Mouse (Mus musculus): ENCODE results near the gene Ccl9. TPM values are rescaled to one million over a fixed set of nuclear protein-coding genes. Genes with fewer than 3 reads are reported as not detected.

Ccl9 gene
- polyA plus RNA-seq, 1 experiment from 2014 or later = 2.9 TPM

DNA sequence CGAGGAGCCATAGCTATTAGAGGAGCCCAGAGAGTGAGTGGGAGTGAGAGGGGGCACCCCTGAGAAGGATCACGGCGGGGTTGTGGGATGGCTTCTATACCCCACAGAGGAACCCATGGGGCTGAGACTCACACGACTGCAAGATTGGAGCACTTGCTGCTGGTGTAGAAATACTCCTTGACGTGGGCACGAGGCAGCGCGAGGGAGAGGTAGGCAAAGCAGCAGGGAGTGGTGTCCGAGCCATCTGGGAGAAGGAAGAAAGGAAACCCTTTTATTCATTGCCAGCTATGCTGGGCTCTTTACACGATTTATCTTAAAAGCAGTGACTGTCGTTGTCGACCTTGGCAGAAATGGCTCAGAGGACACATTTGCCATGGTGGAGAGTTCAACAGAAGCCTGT is 49.4 kb downstream of the Ccl9 start:
- Histone ChIP-seq H3K4me1 (peaks cover 1% of the 10 kb centered on the region; the same call in 1 of the 2 replicates), H3K27me3 (no peaks in the 10 kb centered on the region), H3K9ac (no peak overlapping the region), H3K9me3 (no peaks in the 10 kb centered on the region), H3K27ac (no peak overlapping the region), H3K4me3 (no peak overlapping the region), H3K36me3 (no peaks in the 10 kb centered on the region), H3K4me2 (replicated peaks) (no peak overlapping the region)
- WGBS = 77% methylated on average over 12 of the region's 12 CpGs
- ATAC-seq (ENCODE audit: low FRiP score, low read depth) = no peak

Other genes starting within 250 kb of the Ccl9 start
- 3.7 and 4.1 TPM in 2 replicates for gene Rasl10b, start 169.5 kb downstream of the Ccl9 start, polyA plus RNA-seq (2015; fragmentation: Nextera tagmentation; extraction: Ambion mirVana)
- not detected in 2 replicates for gene Gas2l2, start 149.2 kb downstream of the Ccl9 start, polyA plus RNA-seq (2015; fragmentation: Nextera tagmentation; extraction: Ambion mirVana)
- gene 1700020L24Rik, start 141.0 kb downstream of the Ccl9 start, polyA plus RNA-seq (2015; fragmentation: Nextera tagmentation; extraction: Ambion mirVana) = 0.56 TPM in 1 of 2 replicates, not detected in the other
- gene Mmp28, start 115.6 kb downstream of the Ccl9 start, polyA plus RNA-seq (2015; fragmentation: Nextera tagmentation; extraction: Ambion mirVana) = 3.0 and 4.5 TPM in 2 replicates
- 16.9 and 19.3 TPM in 2 replicates for gene Taf15, start 105.5 kb downstream of the Ccl9 start, polyA plus RNA-seq (2015; fragmentation: Nextera tagmentation; extraction: Ambion mirVana)
- gene Heatr9, start 56.5 kb downstream of the Ccl9 start, polyA plus RNA-seq (2015; fragmentation: Nextera tagmentation; extraction: Ambion mirVana) = not detected in 2 replicates
- gene Ccl5, start 48.1 kb downstream of the Ccl9 start, polyA plus RNA-seq (2015; fragmentation: Nextera tagmentation; extraction: Ambion mirVana) = 0.66 and 1.2 TPM in 2 replicates
- 1.3 and 2.0 TPM in 2 replicates for gene Ccl6, start 14.5 kb upstream of the Ccl9 start, polyA plus RNA-seq (2015; fragmentation: Nextera tagmentation; extraction: Ambion mirVana)
- not detected in 2 replicates for gene Rpl9-ps1, start 67.0 kb upstream of the Ccl9 start, polyA plus RNA-seq (2015; fragmentation: Nextera tagmentation; extraction: Ambion mirVana)
- 1.6 TPM in 2 replicates for gene Ccl3, start 70.7 kb upstream of the Ccl9 start, polyA plus RNA-seq (2015; fragmentation: Nextera tagmentation; extraction: Ambion mirVana)
- 0.41 and 1.0 TPM in 2 replicates for gene Ccl4, start 83.9 kb upstream of the Ccl9 start, polyA plus RNA-seq (2015; fragmentation: Nextera tagmentation; extraction: Ambion mirVana)
- 0.39 and 0.66 TPM in 2 replicates for gene Wfdc17, start 125.4 kb upstream of the Ccl9 start, polyA plus RNA-seq (2015; fragmentation: Nextera tagmentation; extraction: Ambion mirVana)
- gene Wfdc18, start 130.4 kb upstream of the Ccl9 start, polyA plus RNA-seq (2015; fragmentation: Nextera tagmentation; extraction: Ambion mirVana) = 0.55 TPM in 1 of 2 replicates, not detected in the other
- not detected in 2 replicates for gene Wfdc21, start 168.3 kb upstream of the Ccl9 start, polyA plus RNA-seq (2015; fragmentation: Nextera tagmentation; extraction: Ambion mirVana)
- gene Heatr6, start 175.1 kb upstream of the Ccl9 start, polyA plus RNA-seq (2015; fragmentation: Nextera tagmentation; extraction: Ambion mirVana) = 34.4 and 35.5 TPM in 2 replicates